Mouse (Mus musculus): Measurements from ENCODE around the gene Stim1.
A peak's percentile ranks its signal among the peaks of the same experiment; 100 is the strongest.

Stim1 gene

GRCm38 (mm10) chr7:102249896-102250630 is 17.5 kb upstream of the Stim1 start:
- peak; percentile 82 to 87 for DNase-seq

- peak; percentile 93 to 97 for DNase-seq
Observed at GRCm38 (mm10) chr7:102250631-102251214, 16.9 kb upstream of the Stim1 start.

DNA sequence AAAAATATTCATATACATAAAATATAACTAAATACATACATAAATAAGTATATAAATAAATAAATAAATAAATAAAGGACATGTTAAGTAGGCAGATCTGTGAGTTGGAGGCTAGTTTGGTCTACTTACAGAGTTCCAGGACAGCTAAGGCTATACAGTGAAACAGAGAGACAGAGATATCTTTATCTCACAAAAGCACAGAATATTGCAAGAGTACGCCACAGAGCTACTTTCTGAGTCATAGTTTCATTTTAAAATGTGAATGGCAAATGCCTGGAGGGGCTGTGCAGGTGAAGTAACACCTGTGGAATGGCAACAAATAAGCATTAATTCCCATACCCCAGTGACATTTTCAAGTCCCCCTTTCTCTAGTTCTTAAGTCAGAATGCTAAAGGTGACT is 14.0 kb upstream of the Stim1 start:
- no peak for DNase-seq

DNA sequence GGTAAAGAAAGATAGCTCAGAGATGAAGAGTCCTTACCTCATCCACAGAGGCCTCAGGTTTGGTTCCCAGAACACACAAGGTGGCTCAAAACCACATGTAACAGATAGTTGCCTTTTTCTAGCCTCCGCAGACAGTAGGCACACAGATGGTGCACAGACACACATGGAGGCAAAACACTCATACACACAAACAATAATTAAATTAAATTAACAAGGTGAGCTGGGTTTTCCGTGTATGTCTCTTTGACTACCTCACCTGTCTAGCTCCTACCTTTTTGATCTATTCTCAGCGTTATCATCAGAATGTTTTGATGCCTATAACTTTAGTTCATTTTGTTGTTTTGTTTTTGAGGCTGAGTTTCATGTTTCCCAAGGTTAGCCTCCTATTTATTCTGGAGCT is 11.7 kb upstream of the Stim1 start, which contains the start of gene Rhog:
Rhog (minus strand) TSS at position 101 of the 400 bp plus-strand sequence.
- no peak for DNase-seq

DNA sequence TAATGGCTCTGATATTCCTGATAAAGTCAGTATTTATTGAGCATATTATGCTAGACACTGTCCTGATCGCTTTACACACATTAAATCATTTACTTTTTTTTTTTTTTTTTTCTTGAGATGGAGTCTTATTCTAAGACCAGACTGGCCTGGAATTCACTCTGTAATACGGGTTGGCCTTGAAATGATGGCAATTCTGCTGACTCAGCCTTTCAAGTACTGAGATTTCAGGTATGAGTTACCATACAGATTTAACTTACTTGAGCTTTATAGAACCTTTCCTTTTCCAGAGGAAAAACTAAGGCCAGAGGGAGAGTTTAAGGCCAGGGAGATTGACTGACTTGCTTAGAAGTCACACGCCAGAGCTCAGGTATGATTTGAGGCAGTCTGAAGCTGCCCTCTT is 11.0 kb upstream of the Stim1 start:
- DNase-seq, result no peak

GRCm38 (mm10) chr7:102258189-102258588 is 9.4 kb upstream of the Stim1 start:
- peak; percentile 77 to 83 for DNase-seq

GRCm38 (mm10) chr7:102258753-102259152 is 8.9 kb upstream of the Stim1 start:
- no peak for DNase-seq

DNA sequence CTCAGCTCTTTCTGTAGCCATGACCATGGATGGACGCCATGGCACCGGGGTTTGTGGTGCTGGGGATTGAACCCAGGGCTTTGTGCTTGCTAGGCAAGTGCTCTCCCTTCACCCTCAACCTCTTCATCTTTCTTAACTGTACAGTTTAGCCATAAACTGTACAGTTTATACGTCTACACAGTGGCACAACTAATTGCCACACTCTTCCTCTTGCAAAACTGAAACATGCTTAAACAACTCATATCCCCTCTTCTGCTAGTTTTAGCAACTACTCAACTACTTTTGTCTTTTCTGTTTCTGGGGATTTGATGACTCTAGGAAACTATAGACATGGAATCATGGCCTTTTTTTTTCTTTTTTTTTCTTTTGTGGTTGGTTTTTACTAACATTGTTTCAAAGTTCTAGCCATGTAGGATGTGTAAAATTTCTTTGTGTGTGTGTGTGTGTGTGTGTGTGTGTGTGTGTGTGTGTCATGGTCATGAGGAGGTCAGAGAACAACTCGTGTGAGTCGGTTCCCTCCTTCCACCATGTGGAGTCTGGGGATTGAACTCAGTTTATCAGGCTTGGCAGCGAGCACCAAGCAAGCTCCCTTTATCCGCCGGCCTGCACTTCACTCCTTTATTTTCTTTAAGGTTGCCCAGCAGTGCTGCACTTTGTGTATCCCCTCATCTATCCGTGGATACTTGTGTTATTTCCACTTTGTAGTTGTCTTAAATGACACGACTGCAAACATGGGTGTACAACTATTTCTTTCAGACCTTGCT is 7.7 kb upstream of the Stim1 start:
- DNase-seq, result no peak

DNA sequence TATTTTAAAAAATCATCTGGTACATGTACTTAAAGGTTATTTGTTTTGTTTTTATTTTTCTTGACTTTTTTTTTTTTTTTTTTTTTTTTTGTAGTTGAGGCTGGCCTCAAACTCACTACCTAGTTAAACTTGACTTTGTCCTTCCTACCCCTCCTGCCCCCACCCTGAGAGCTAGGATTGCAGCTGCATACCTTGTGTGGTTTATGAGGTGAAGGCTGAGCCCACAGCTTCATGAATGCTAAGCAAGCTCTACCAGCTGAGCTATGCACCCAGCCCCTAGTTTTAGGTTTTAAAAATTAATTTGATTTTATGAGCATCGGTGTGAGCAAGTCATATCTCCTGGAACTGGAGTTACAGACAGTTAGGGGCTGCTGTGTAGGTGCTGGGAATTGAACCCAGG is 7.1 kb upstream of the Stim1 start:
- peak in 1 of 2 experiments; percentile 57 for DNase-seq

GRCm38 (mm10) chr7:102263020-102263419 is 4.6 kb upstream of the Stim1 start:
- DNase-seq, result no peak

DNA sequence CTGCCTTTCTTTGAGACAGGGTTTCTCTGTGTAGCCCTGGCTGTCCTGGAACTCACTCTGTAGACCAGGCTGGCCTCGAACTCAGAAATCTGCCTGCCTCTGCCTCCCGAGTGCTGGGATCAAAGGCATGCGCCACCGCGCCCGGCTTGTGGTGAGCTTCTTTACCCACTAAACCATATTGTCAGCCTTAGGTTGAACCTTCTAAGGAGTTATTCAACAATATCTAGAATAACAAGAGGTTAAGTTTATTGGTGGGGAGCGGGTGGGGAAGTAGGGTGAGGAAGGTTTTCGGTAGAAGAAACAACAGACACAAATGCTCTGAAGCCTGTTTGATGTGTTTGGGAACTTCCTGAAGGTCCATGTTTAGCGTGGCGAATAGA is 1.6 kb upstream of the Stim1 start:
- peak in 1 of 2 experiments; percentile 50 for DNase-seq

DNA sequence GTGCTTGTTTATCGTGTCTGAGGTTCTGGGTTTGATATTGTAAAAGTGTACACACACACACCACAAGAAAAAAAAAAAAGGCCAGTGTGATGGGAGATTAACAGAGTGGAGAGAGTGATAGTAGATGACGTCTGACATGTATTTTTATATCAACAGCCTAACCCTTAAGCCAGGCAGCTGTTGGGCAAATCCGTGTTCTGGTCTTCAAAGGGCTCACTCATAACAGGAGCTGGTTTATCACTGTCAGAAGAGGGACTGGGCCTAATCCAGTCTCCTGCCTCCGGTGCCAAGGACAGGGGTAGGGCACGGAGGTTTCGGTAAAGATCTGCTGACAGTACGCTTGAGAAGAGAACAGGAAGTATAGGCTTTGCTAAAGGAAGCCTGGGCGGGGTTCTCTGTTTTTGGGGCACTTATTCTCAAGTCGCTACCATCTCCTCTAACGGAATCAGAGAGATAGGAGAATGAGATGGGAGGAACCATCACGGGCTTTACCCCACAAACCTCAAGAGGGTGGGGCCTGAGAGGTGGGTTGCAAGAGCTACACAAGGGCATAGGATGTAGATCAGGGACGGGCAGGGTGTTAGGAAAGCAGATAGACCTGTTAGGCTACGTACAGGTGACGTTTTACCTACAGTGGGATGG is 1.1 kb upstream of the Stim1 start:
- DNase-seq, result peak; percentile 79 to 82

DNA sequence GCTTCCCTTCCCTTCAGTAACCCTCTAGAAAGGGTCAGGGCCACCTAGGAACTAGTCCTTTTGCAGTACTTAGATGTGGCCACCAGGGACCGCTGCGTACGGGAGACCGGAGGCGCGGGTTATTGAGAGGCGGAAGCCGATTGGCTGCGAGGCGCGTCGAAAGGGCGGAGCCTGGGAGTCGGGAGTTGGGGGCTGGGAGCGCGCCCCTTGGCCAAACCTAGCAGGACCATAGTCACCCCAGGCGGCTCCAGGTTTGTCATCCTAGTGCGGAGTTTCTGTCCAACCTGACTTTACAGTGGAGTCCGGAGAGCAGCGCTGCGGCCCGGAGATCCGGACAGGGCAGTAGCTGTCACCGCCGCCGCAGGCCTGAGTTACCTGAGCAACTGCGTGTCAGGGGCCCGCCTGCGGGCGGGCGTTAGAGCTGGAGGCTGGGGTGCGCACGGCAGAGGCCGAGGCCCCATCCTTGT is 460 bp upstream of the Stim1 start:
- peak; percentile 96 to 97 for DNase-seq

DNA sequence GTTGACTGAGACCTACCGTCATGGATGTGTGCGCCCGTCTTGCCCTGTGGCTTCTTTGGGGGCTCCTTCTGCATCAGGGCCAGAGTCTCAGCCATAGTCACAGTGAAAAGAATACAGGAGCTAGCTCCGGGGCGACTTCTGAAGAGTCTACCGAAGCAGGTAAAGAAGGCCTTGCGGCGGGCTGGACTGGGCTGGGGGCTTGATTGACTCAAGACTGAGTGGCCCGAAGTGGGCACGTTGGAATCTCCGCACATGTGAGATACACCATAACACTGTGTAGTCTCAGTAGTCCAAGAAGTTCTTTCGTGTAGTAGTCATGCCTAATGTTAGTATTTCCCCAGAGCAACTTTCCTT is 766 bp downstream of the Stim1 start:
- DNase-seq, result no peak

DNA sequence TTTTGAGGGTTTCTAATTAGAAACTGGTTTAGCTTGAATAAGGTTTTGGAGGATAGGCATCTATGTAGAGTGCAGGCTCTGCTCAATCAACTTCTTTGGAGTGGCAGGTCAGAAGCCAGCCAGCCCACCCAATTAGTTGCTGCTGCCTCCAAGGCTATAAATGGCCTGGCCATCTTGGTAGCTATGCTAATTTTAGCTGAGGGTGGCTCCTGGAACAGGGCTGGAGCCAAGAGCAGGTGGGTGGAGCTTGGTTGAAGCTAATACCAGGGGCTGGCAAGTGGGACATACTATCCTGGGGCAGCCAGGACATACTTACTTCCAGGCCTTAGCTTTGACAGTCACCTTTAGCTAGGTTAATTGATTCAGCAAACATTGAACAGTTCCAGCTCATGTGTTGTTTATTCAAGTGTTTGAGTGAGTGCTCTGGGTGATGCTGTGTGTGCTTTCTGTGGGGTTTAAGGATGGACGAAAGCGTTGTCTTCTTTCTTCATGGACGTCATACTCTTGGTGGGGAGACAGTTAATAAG is 4.9 kb downstream of the Stim1 start:
- no peak for DNase-seq

DNA sequence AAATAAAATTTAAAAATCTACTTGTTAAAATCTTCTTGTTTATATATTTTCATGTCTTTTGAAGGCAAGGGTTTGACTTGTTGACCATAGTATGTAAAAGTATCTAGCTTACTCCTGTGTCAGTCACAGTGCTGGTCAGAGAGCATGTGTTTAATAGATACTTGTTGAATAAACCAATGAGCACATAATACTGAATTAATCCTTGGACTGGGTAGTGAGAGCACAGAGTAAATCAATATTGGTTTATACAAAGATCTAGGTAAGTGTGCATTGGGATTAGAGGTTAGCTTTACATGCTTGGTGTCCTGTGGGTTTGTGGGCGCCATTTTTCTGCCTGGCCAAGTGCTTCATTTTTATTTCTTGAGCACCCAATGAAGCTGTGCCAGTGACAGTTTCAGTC is 13.8 kb downstream of the Stim1 start:
- no peak for DNase-seq

- DNase-seq, result no peak
Observed at GRCm38 (mm10) chr7:102282261-102282660, 14.7 kb downstream of the Stim1 start.

DNA sequence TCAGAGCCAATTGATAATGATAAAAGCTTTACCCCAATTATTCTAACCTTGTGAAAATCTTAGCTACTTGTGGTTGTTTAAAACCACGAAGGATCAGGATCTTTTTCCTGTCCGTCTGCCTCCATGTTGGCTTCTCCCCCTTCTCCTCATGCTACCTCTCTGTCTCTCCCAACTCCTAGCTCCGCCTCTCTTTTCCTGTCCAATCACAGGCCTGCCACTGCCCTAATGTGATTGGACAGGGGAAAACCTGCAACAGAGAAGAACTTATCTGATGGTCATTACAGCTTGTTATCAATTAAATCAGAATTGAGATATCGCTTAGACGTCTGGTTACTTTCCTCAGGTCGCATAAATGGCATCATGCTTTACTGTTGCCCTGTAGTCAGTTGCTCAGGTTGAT is 21.9 kb downstream of the Stim1 start:
- no peak for DNase-seq

DNA sequence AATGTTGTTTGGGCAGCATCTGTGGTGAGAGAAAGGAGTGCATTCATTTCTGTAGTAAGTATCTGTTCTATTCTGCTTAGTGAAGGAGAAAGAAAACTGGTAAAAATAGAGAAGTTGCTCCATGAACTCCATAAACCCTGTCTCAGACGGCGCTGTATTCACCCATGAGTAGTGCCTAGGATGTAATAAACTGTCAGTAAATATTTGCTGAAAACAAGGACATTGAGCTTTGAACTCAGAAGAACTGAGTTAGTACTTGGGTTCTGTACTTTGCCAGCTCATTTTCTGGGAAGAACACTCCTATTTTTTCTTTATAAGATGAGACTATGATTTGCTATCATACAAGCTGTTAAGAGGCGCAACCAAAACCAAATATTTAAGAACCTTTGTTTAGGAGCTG is 24.6 kb downstream of the Stim1 start:
- no peak for DNase-seq

DNA sequence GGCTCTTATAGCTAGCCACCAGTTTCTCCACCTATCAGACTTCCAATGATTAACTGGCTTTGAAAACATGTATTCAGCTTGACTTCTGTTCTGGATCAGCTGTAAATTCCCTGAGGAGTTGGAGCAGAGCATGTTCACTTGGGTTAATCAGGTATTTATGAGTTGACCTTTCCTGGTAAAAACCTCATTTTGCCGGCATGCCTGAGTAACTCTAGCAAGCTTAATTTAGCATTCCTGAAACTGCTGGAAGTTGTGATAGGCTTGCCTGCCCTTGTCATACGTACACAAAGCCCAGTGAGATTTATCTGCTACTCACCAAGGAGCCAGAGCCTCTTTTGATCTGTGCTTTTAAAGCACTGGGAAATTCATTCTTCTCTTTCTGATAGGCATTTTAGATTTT is 25.6 kb downstream of the Stim1 start:
- no peak for DNase-seq

- DNase-seq, result no peak
Observed at GRCm38 (mm10) chr7:102300761-102301160, 33.2 kb downstream of the Stim1 start.

- no peak for DNase-seq
Observed at GRCm38 (mm10) chr7:102302471-102302870, 34.9 kb downstream of the Stim1 start.

GRCm38 (mm10) chr7:102305596-102305995 is 38.0 kb downstream of the Stim1 start:
- no peak for DNase-seq
